Comparison of ENCODE assay signal across 32 mouse cellular contexts in the genomic region with DNA sequence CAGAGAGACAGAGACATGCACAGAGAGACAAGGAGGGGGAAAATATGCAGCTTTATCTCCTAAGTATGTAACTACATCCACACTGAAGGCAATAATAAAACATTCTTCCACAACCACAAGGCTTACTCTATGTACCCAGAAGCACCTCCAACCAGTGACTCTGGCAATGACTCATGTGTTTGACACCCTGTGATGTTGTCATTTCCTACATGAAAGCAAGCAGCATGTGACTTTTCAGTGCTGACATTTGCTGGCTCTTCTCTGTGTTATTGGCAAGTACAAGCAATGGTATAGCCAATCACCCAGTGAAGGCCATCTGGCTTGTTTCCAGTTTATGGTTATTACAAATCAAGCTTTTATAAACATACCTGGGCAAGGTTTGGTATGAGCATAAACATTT. TPM values are rescaled to one million over a fixed set of nuclear protein-coding genes. Genes with fewer than 3 reads are reported as not detected.
DNase-seq lines count a peak whose midpoint lies in the region; ATAC-seq and TF ChIP-seq lines count a peak whose summit lies in the region.
"Had no signal": no experiment of that assay in that cellular context is flagged by ENCODE, and none has a peak within 500 bp of the region (broad histone marks: within the 10 kb centered on the region; RNA-seq: fewer than 3 reads in every experiment).

No protein-coding gene starts in this region.

- H3K4me2 ChIP-seq in myocyte (ENCODE audit: low read depth), result peak overlapping the region; percentile 24
- no peak overlapping the region for H3K4me2 ChIP-seq in hindbrain, embryonic 13.5 days
- H3K4me2 ChIP-seq: embryonic facial prominence, embryonic 15.5 days; forebrain, embryonic 13.5 days; heart, embryonic 13.5 days; neural tube, embryonic 15.5 days; stomach, embryonic 15.5 days had no signal

- intact Hi-C loops in left cerebral cortex, postnatal 4 days (cut with DNase I), result no loop called here
- intact Hi-C loops in left cerebral cortex, postnatal 10 days (cut with DNase I), result no loop called here

- peak; percentile 6 for DNase-seq in adrenal gland, postnatal 14 days
- no peak for DNase-seq in adrenal gland, postnatal 10 days
- DNase-seq in left cerebral cortex, postnatal 4 days, result peak; percentile 0
- no peak for DNase-seq in left cerebral cortex, postnatal 10 days (ENCODE audit: extremely low spot score in 1 of 2, low spot score in 2 of 2)
- peak; percentile 15 for DNase-seq in adipocyte (ENCODE audit: low spot score)
- DNase-seq in embryo, embryonic 9.5 days (ENCODE audit: extremely low spot score), result no peak
- DNase-seq: B cell, adult 2 months; cerebellum, adult 8-10 months; embryo, embryonic 11 days; gastrocnemius, postnatal 36 days; kidney, adult 18-20 months; kidney, postnatal 36 days; layer of hippocampus, postnatal 36 days; liver; lung, adult 2 months; lung, postnatal 10 days; midbrain, embryonic 14.5 days; right cerebral cortex, postnatal 25 days; thymus, postnatal 14 days had no signal

- H3K27me3 ChIP-seq in myocyte (ENCODE audit: control insufficient read depth, insufficient read depth, insufficient read length), result no peaks in the 10 kb centered on the region
- no peaks in the 10 kb centered on the region for H3K27me3 ChIP-seq in hindbrain, embryonic 13.5 days
- H3K27me3 ChIP-seq: embryonic facial prominence, embryonic 15.5 days; forebrain, embryonic 13.5 days; neural tube, embryonic 15.5 days; stomach, embryonic 15.5 days had no signal

- no peaks in the 10 kb centered on the region for H3K36me3 ChIP-seq in myocyte (ENCODE audit: control insufficient read depth, insufficient read depth)
- H3K36me3 ChIP-seq in hindbrain, embryonic 13.5 days, result no peaks in the 10 kb centered on the region
- H3K36me3 ChIP-seq: embryonic facial prominence, embryonic 15.5 days; G1E; heart, embryonic 13.5 days; hindbrain, embryonic 10.5 days; neural tube, embryonic 15.5 days; stomach, embryonic 15.5 days had no signal

- no peaks in the 10 kb centered on the region for H3K9me3 ChIP-seq in hindbrain, embryonic 13.5 days
- H3K9me3 ChIP-seq: embryonic facial prominence, embryonic 15.5 days; forebrain, embryonic 13.5 days; G1E; heart, embryonic 13.5 days; hindbrain, embryonic 10.5 days; neural tube, embryonic 15.5 days; stomach, embryonic 15.5 days had no signal

- H3K27ac ChIP-seq in hindbrain, embryonic 13.5 days, result no peak overlapping the region
- H3K27ac ChIP-seq: embryonic facial prominence, embryonic 15.5 days; forebrain, embryonic 13.5 days; heart, embryonic 13.5 days; hindbrain, embryonic 10.5 days; layer of hippocampus, adult 2 months; liver, embryonic 14.5 days; macrophage; neural tube, embryonic 15.5 days; stomach, embryonic 15.5 days had no signal

- no peaks in the 10 kb centered on the region for H3K79me2 ChIP-seq in myocyte (ENCODE audit: control insufficient read depth, insufficient read depth)

- H3K4me3 ChIP-seq in myocyte, result no peak overlapping the region
- no peak overlapping the region for H3K4me3 ChIP-seq in hindbrain, embryonic 13.5 days
- H3K4me3 ChIP-seq: embryonic facial prominence, embryonic 15.5 days; forebrain, embryonic 13.5 days; heart, embryonic 13.5 days; hindbrain, embryonic 10.5 days; layer of hippocampus, adult 2 months; neural tube, embryonic 15.5 days; stomach, embryonic 15.5 days had no signal

- no peaks in the 10 kb centered on the region for H3K4me1 ChIP-seq in hindbrain, embryonic 13.5 days (replicated peaks)
- H3K4me1 ChIP-seq: embryonic facial prominence, embryonic 15.5 days; forebrain, embryonic 13.5 days; heart, embryonic 13.5 days; hindbrain, embryonic 10.5 days; neural tube, embryonic 15.5 days; stomach, embryonic 15.5 days had no signal

- ATAC-seq in hindbrain, embryonic 13.5 days (ENCODE audit: low FRiP score), result no peak
- ATAC-seq: forebrain, embryonic 13.5 days; hindbrain, embryonic 16.5 days had no signal

- H3K9ac ChIP-seq in hindbrain, embryonic 13.5 days, result no peak overlapping the region
- H3K9ac ChIP-seq: embryonic facial prominence, embryonic 15.5 days; forebrain, embryonic 13.5 days; heart, embryonic 13.5 days; liver, embryonic 14.5 days; neural tube, embryonic 15.5 days; stomach, embryonic 15.5 days had no signal

- TF ChIP-seq POLR2A in myocyte (IDR thresholded peaks at IDR 0.05; ENCODE audit: insufficient read length, low read depth), result no peak

- H3ac ChIP-seq in myocyte (ENCODE audit: control insufficient read depth, insufficient read length), result no peak overlapping the region

TF ChIP-seq in myocyte, 11 proteins besides CTCF, POLR2A, EP300 and RAD21:
- TF ChIP-seq SRF (IDR thresholded peaks at IDR 0.05; ENCODE audit: control insufficient read depth, insufficient read length, low read depth), result no peak
- TF ChIP-seq CEBPB (IDR thresholded peaks at IDR 0.05; ENCODE audit: insufficient read depth, poor library complexity, severe bottlenecking), result no peak
- no peak for TF ChIP-seq E2F4 (IDR thresholded peaks at IDR 0.05; ENCODE audit: insufficient read depth)
- no peak for TF ChIP-seq MYOG (IDR thresholded peaks at IDR 0.05; ENCODE audit: control insufficient read depth in 1 of 3, insufficient read depth in 1 of 3, insufficient read length in 2 of 3, low read depth in 2 of 3)
- no peak for TF ChIP-seq REST (IDR thresholded peaks at IDR 0.05; ENCODE audit: insufficient read depth, insufficient read length)
- TF ChIP-seq MYOD1 (IDR thresholded peaks at IDR 0.05; ENCODE audit: control insufficient read depth in 1 of 3, insufficient read length in 2 of 3, low read depth in 2 of 3), result no peak
- no peak for TF ChIP-seq POLR2AphosphoS2 (IDR thresholded peaks at IDR 0.05; ENCODE audit: insufficient read length, low read depth)
- no peak for TF ChIP-seq TCF12 (IDR thresholded peaks at IDR 0.05; ENCODE audit: insufficient read depth, poor library complexity, severe bottlenecking)
- TF ChIP-seq USF1 (IDR thresholded peaks at IDR 0.05; ENCODE audit: low read depth), result peak; percentile 56
TF ChIP-seq in myocyte: peak in this region for 1.

RNA-seq across cellular contexts. Expression of a gene that starts 38.1 kb away (rescaled TPM):
- total RNA-seq in adrenal gland, postnatal 14 days (2021), result 39.1 and 43.7 TPM in 2 replicates
- total RNA-seq in adrenal gland, postnatal 10 days (2021), result 10 to 100 TPM; 34.1 to 40.8 TPM
- 10 to 100 TPM; 27.5 to 32.8 TPM for total RNA-seq in left cerebral cortex, postnatal 4 days (2021)
- total RNA-seq in left cerebral cortex, postnatal 10 days (2021), result 10 to 100 TPM; 36.2 to 36.4 TPM
- polyA plus RNA-seq in myocyte (2012; fragmentation: generic; extraction: Trizol), result 17.3 TPM
- 53.1 and 60.3 TPM in 2 replicates for polyA plus RNA-seq in hindbrain, embryonic 13.5 days (2015; fragmentation: Nextera tagmentation; extraction: Ambion mirVana)

Comparison
In these comparisons a context has a peak if more than half of its experiments do, and no peak if none do; other contexts are left out.
1. DNase-seq: peak in adrenal gland, postnatal 14 days (single experiment), left cerebral cortex, postnatal 4 days (single experiment) and adipocyte (single experiment); none in adrenal gland, postnatal 10 days (single experiment), left cerebral cortex, postnatal 10 days (0 of 2) and embryo, embryonic 9.5 days (single experiment).